In genomic region chr1:51333557-51334285, GRCm38 (mm10) we compare ENCODE assay signal across 8 mouse cellular contexts. TPM values are rescaled to one million over a fixed set of nuclear protein-coding genes. Genes with fewer than 3 reads are reported as not detected.
DNase-seq lines count a peak whose midpoint lies in the region; ATAC-seq and TF ChIP-seq lines count a peak whose summit lies in the region.

No protein-coding gene starts in this region.

- peak overlapping the region; percentile 76 for H3K9ac ChIP-seq in heart, embryonic 13.5 days
- no peak overlapping the region for H3K9ac ChIP-seq in kidney, postnatal 0 days (ENCODE audit: low read depth, low read length)
- H3K9ac ChIP-seq in liver, adult 2 months (ENCODE audit: low read depth, low read length): no peak overlapping the region
- H3K9ac ChIP-seq in stomach, embryonic 15.5 days: no peak overlapping the region

- no peaks in the 10 kb centered on the region for H3K79me2 ChIP-seq in C2C12 (ENCODE audit: control insufficient read depth, insufficient read depth)
- no peaks in the 10 kb centered on the region for H3K79me2 ChIP-seq in liver, adult 2 months (ENCODE audit: control insufficient read depth, insufficient read depth, low read length)
- no peaks in the 10 kb centered on the region for H3K79me2 ChIP-seq in myocyte (ENCODE audit: control insufficient read depth, insufficient read depth)

- 9% methylated on average over 18 of the region's 18 CpGs for WGBS in heart, embryonic 13.5 days
- WGBS in kidney, postnatal 0 days: 8% methylated on average over 18 of the region's 18 CpGs
- WGBS in liver, adult 2 months: 9% methylated on average over 18 of the region's 18 CpGs
- WGBS in stomach, embryonic 15.5 days: 9% methylated on average over 18 of the region's 18 CpGs

- H3K27ac ChIP-seq in embryonic fibroblast, embryonic 13.5 days (ENCODE audit: insufficient read depth, low read length): peak overlapping the region; percentile 47
- peak overlapping the region; percentile 70 for H3K27ac ChIP-seq in heart, embryonic 13.5 days (replicated peaks)
- no peak overlapping the region for H3K27ac ChIP-seq in kidney, postnatal 0 days
- no peak overlapping the region for H3K27ac ChIP-seq in liver, adult 2 months (replicated peaks; ENCODE audit: insufficient read depth, low read depth, low read length)
- H3K27ac ChIP-seq in stomach, embryonic 15.5 days: no peak overlapping the region

- H3K36me3 ChIP-seq in C2C12 (ENCODE audit: control insufficient read depth, insufficient read depth): no peaks in the 10 kb centered on the region
- H3K36me3 ChIP-seq in heart, embryonic 13.5 days: no peaks in the 10 kb centered on the region
- H3K36me3 ChIP-seq in kidney, postnatal 0 days (ENCODE audit: insufficient read depth, low read length): no peaks in the 10 kb centered on the region
- no peaks in the 10 kb centered on the region for H3K36me3 ChIP-seq in liver, adult 2 months (ENCODE audit: control insufficient read depth, insufficient read depth, low read length)
- H3K36me3 ChIP-seq in myocyte (ENCODE audit: control insufficient read depth, insufficient read depth): no peaks in the 10 kb centered on the region
- H3K36me3 ChIP-seq in stomach, embryonic 15.5 days: no peaks in the 10 kb centered on the region

- peak overlapping the region; percentile 74 for H3K4me2 ChIP-seq in heart, embryonic 13.5 days
- H3K4me2 ChIP-seq in kidney, postnatal 0 days (ENCODE audit: low read length): peak overlapping the region; percentile 64
- H3K4me2 ChIP-seq in myocyte (ENCODE audit: low read depth): peak overlapping the region; percentile 79
- peak overlapping the region; percentile 67 for H3K4me2 ChIP-seq in stomach, embryonic 15.5 days

- no peak overlapping the region for H3K4me3 ChIP-seq in C2C12 (ENCODE audit: insufficient read depth, poor library complexity, severe bottlenecking)
- H3K4me3 ChIP-seq in embryonic fibroblast, embryonic 13.5 days (ENCODE audit: insufficient read depth, low read length): peak overlapping the region; percentile 7; the same call in 1 of the 2 replicates
- peak overlapping the region; percentile 47 for H3K4me3 ChIP-seq in heart, embryonic 13.5 days
- peak overlapping the region; percentile 39 for H3K4me3 ChIP-seq in kidney, postnatal 0 days (replicated peaks; ENCODE audit: low read depth, low read length)
- peak overlapping the region; percentile 7 for H3K4me3 ChIP-seq in liver, adult 2 months (ENCODE audit: insufficient read depth, low read depth, low read length)
- peak overlapping the region; percentile 13 for H3K4me3 ChIP-seq in myocyte
- H3K4me3 ChIP-seq in stomach, embryonic 15.5 days (replicated peaks): peak overlapping the region; percentile 35

- ATAC-seq in heart, embryonic 13.5 days (ENCODE audit: extremely low read depth, insufficient number of reproducible peaks, low FRiP score, low TSS enrichment): peak; percentile 63; the same call in 1 of the 2 replicates
- ATAC-seq in kidney, postnatal 0 days (replicated peaks; ENCODE audit: low FRiP score, low read depth): peak; percentile 87
- ATAC-seq in stomach, embryonic 15.5 days (ENCODE audit: insufficient read depth, low FRiP score, low read depth): peak; percentile 81; the same call in 1 of the 2 replicates

- peak; percentile 28; the same call in 1 of the 2 replicates for TF ChIP-seq POLR2A in embryonic fibroblast, embryonic 13.5 days (IDR thresholded peaks at IDR 0.05; ENCODE audit: low read depth, low read length)
- no peak for TF ChIP-seq POLR2A in liver, adult 2 months (IDR thresholded peaks at IDR 0.05; ENCODE audit: extremely low read depth, insufficient read depth, low read length)
- TF ChIP-seq POLR2A in myocyte (IDR thresholded peaks at IDR 0.05; ENCODE audit: insufficient read length, low read depth): no peak

- H3K4me1 ChIP-seq in embryonic fibroblast, embryonic 13.5 days (ENCODE audit: control insufficient read depth, insufficient read depth, low read length): peaks cover 4% of the 10 kb centered on the region
- H3K4me1 ChIP-seq in heart, embryonic 13.5 days: peaks cover 35% of the 10 kb centered on the region
- H3K4me1 ChIP-seq in kidney, postnatal 0 days (replicated peaks; ENCODE audit: insufficient read depth, low read length): no peaks in the 10 kb centered on the region
- no peaks in the 10 kb centered on the region; the same call in 1 of the 2 replicates for H3K4me1 ChIP-seq in liver, adult 2 months (ENCODE audit: control insufficient read depth, insufficient read depth, low read length)
- H3K4me1 ChIP-seq in stomach, embryonic 15.5 days: peaks cover 6% of the 10 kb centered on the region; the same call in 1 of the 2 replicates

- peak; percentile 20 for TF ChIP-seq CTCF in C2C12 (IDR thresholded peaks at IDR 0.05; ENCODE audit: control insufficient read depth, insufficient read depth, insufficient read length)
- TF ChIP-seq CTCF in embryonic fibroblast, embryonic 13.5 days (IDR thresholded peaks at IDR 0.05; ENCODE audit: borderline replicate concordance, insufficient read depth, low read length): peak; percentile 10; the same call in 1 of the 2 replicates
- peak; percentile 90 for TF ChIP-seq CTCF in kidney, postnatal 0 days (IDR thresholded peaks at IDR 0.05; ENCODE audit: low read depth)
- TF ChIP-seq CTCF in liver, adult 2 months (IDR thresholded peaks at IDR 0.05; ENCODE audit: low read depth, low read length): peak; percentile 49; the same call in 1 of the 2 replicates

- no peaks in the 10 kb centered on the region for H3K9me3 ChIP-seq in heart, embryonic 13.5 days
- H3K9me3 ChIP-seq in kidney, postnatal 0 days (replicated peaks; ENCODE audit: low read length): no peaks in the 10 kb centered on the region
- H3K9me3 ChIP-seq in stomach, embryonic 15.5 days: no peaks in the 10 kb centered on the region

- DNase-seq in brain, adult 2 months (ENCODE audit: low read depth, low spot score): peak; percentile 97
- DNase-seq in kidney, postnatal 0 days (ENCODE audit: low spot score): peak; percentile 95
- DNase-seq in liver, adult 2 months (ENCODE audit: extremely low read depth, low read depth, low spot score): peak; percentile 47

- H3K27me3 ChIP-seq in C2C12 (ENCODE audit: control insufficient read depth, insufficient read depth, insufficient read length): no peaks in the 10 kb centered on the region
- no peaks in the 10 kb centered on the region for H3K27me3 ChIP-seq in heart, embryonic 13.5 days (replicated peaks)
- no peaks in the 10 kb centered on the region for H3K27me3 ChIP-seq in kidney, postnatal 0 days (ENCODE audit: insufficient read depth, low read length)
- no peaks in the 10 kb centered on the region for H3K27me3 ChIP-seq in liver, adult 2 months (ENCODE audit: control insufficient read depth, insufficient read depth, low read length)
- H3K27me3 ChIP-seq in myocyte (ENCODE audit: control insufficient read depth, insufficient read depth, insufficient read length): no peaks in the 10 kb centered on the region
- no peaks in the 10 kb centered on the region for H3K27me3 ChIP-seq in stomach, embryonic 15.5 days (replicated peaks)

- H3ac ChIP-seq in C2C12 (ENCODE audit: control insufficient read depth, insufficient read length, low read depth) (no peak overlapping the region), myocyte (ENCODE audit: control insufficient read depth, insufficient read length) (no peak overlapping the region)

- no peaks in the 10 kb centered on the region for H3K79me3 ChIP-seq in C2C12 (ENCODE audit: low read depth)

TF ChIP-seq in C2C12, 6 proteins besides CTCF, POLR2A, EP300 and RAD21:
- TF ChIP-seq MYOG (IDR thresholded peaks at IDR 0.05; ENCODE audit: control insufficient read depth, extremely low read depth, insufficient read length): no peak
- TF ChIP-seq FOSL1 (IDR thresholded peaks at IDR 0.05; ENCODE audit: insufficient read depth, low read length, poor library complexity, severe bottlenecking): no peak
- TF ChIP-seq CEBPB (IDR thresholded peaks at IDR 0.05; ENCODE audit: low read depth): no peak
- TF ChIP-seq MYOD1 (IDR thresholded peaks at IDR 0.05; ENCODE audit: control insufficient read depth, insufficient read length, low read depth): no peak
- no peak for TF ChIP-seq USF1 (IDR thresholded peaks at IDR 0.05; ENCODE audit: low read depth)
- no peak for TF ChIP-seq MAX (IDR thresholded peaks at IDR 0.05)

TF ChIP-seq in myocyte, 11 proteins besides CTCF, POLR2A, EP300 and RAD21:
- TF ChIP-seq REST (IDR thresholded peaks at IDR 0.05; ENCODE audit: insufficient read depth, insufficient read length) (no peak), USF1 (IDR thresholded peaks at IDR 0.05; ENCODE audit: low read depth) (no peak), MAX (IDR thresholded peaks at IDR 0.05; ENCODE audit: low read depth) (no peak), TCF12 (IDR thresholded peaks at IDR 0.05; ENCODE audit: insufficient read depth, poor library complexity, severe bottlenecking) (no peak), CEBPB (IDR thresholded peaks at IDR 0.05; ENCODE audit: insufficient read depth, poor library complexity, severe bottlenecking) (no peak), POLR2AphosphoS2 (IDR thresholded peaks at IDR 0.05; ENCODE audit: insufficient read length, low read depth) (no peak), MYOG (IDR thresholded peaks at IDR 0.05; ENCODE audit: control insufficient read depth in 1 of 3, insufficient read depth in 1 of 3, insufficient read length in 2 of 3, low read depth in 2 of 3) (no peak), MYOD1 (IDR thresholded peaks at IDR 0.05; ENCODE audit: control insufficient read depth in 1 of 3, insufficient read length in 2 of 3, low read depth in 2 of 3) (no peak), TCF3 (IDR thresholded peaks at IDR 0.05; ENCODE audit: insufficient read length, low read depth) (no peak), E2F4 (IDR thresholded peaks at IDR 0.05; ENCODE audit: insufficient read depth) (no peak), SRF (IDR thresholded peaks at IDR 0.05; ENCODE audit: control insufficient read depth, insufficient read length, low read depth) (no peak)

RNA-seq across cellular contexts. Expression of gene Cavin2, which starts 44.8 kb away (rescaled TPM):
- polyA plus RNA-seq in C2C12 (2012; fragmentation: generic; extraction: Trizol) (0.29 TPM), myocyte (2012; fragmentation: generic; extraction: Trizol) (4.0 TPM)
- 66.9 and 166 TPM in 2 replicates for polyA plus RNA-seq in embryonic fibroblast, embryonic 13.5 days (2011; ENCODE audit: insufficient read length, low read depth, missing spikeins)
- 138 and 153 TPM in 2 replicates for polyA plus RNA-seq in heart, embryonic 13.5 days (2015; fragmentation: Nextera tagmentation; extraction: Ambion mirVana)
- polyA plus RNA-seq in kidney, postnatal 0 days (2015; fragmentation: Nextera tagmentation; extraction: Ambion mirVana): 30.8 and 32.1 TPM in 2 replicates
- total RNA-seq in liver, adult 2 months (2014; rRNA removed): 17.6 and 18.1 TPM in 2 replicates
- 5.9 and 6.4 TPM in 2 replicates for polyA plus RNA-seq in liver, adult 2 months (2012; rRNA removed)
- 83.9 and 87.4 TPM in 2 replicates for polyA plus RNA-seq in stomach, embryonic 15.5 days (2015; fragmentation: Nextera tagmentation; extraction: Ambion mirVana)

Comparison
In these comparisons a context has a peak if more than half of its experiments do, and no peak if none do; other contexts are left out.
1. CTCF ChIP-seq: peak in every context shown above with its lines; median percentile 90 in kidney, postnatal 0 days; 49 in liver, adult 2 months; 20 in C2C12; 10 in embryonic fibroblast, embryonic 13.5 days.
2. DNase-seq: peak in every context shown above with its lines; median percentile 97 in brain, adult 2 months; 95 in kidney, postnatal 0 days; 47 in liver, adult 2 months.
3. H3K27ac ChIP-seq: peak in embryonic fibroblast, embryonic 13.5 days (single experiment) and heart, embryonic 13.5 days (single experiment); none in kidney, postnatal 0 days (single experiment), liver, adult 2 months (single experiment) and stomach, embryonic 15.5 days (single experiment).
4. Peak in every context shown above with its lines, with median percentiles within 50 percentile points of each other: ATAC-seq and H3K4me2 ChIP-seq.